13 mouse cellular contexts compared by ENCODE assay signal in the genomic region with DNA sequence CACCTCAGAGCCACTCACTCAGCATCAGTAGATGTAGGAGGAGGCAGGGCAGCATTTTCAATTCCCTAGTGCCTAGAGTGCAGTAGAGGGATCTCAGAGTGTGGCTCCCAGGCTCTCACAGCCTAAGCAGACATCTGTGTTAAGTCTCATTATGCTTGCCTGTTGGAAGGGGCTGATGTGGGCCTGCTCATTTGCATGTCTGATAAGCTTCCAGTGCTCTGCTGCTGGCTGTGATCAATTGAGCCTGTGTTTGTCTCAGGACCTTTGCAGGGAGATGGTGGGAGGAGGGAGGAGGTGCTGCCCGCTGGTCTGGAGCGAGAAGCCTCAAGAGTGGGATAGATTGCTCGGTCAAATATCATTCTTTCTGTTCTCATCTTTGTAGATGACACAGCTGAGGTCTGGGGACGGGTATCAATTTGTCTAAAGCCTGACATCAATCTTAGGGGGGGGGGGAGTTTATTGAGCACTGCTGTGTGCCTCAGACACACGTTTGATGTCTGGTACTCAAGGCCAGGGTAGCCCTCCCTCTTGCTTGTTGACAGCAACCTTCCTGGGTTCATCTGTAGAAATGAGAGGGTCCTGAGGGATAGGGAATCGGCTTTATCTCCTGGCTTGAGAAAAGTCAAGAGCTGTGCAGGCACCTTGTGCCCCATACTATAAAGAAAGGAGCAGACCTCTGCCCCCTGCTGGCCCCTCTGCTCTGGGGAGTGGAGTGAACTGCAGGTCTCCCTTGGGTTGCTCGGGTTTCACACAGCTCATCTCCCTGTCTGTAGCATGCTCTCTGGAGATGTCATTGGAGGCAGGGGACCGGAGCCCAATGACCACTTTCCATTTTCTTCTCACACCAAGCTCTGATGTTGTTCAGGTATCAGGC. TPM values are rescaled to one million over a fixed set of nuclear protein-coding genes. Genes with fewer than 3 reads are reported as not detected.
DNase-seq lines count a peak whose midpoint lies in the region; ATAC-seq and TF ChIP-seq lines count a peak whose summit lies in the region.
"Had no signal": no experiment of that assay in that cellular context is flagged by ENCODE, and none has a peak within 500 bp of the region (broad histone marks: within the 10 kb centered on the region; RNA-seq: fewer than 3 reads in every experiment).

No protein-coding gene starts in this region.

- no peak overlapping the region for H3K4me3 ChIP-seq in kidney, embryonic 16.5 days (ENCODE audit: low read length)
- no peak overlapping the region for H3K4me3 ChIP-seq in kidney, adult 2 months (ENCODE audit: insufficient read depth, low read depth, low read length)
- H3K4me3 ChIP-seq in intestine, postnatal 0 days (ENCODE audit: low read depth, low read length), result no peak overlapping the region
- H3K4me3 ChIP-seq: myocyte had no signal

- 0 out of 2 replicates have a peak, but pooled peaks have one; percentile 42 for ATAC-seq in kidney, embryonic 16.5 days (ENCODE audit: low FRiP score, low TSS enrichment)
- ATAC-seq in intestine, postnatal 0 days, result no peak
- no peak for ATAC-seq in erythroid progenitor cell, adult 5-6 weeks (replicated peaks; ENCODE audit: low FRiP score, poor library complexity, severe bottlenecking)

- no peak for TF ChIP-seq POLR2A in kidney, adult 2 months (IDR thresholded peaks at IDR 0.05; ENCODE audit: low read depth, low read length)

- no peak for TF ChIP-seq CTCF in kidney, adult 2 months (conservative IDR thresholded peaks at IDR 0.05; ENCODE audit: insufficient read depth, insufficient read length, low read depth, low read length)
- peak; percentile 51 for TF ChIP-seq CTCF in intestine, postnatal 0 days (IDR thresholded peaks at IDR 0.05; ENCODE audit: low read depth)

- no peaks in the 10 kb centered on the region for H3K27me3 ChIP-seq in kidney, embryonic 16.5 days (ENCODE audit: insufficient read depth, low read length)
- no peaks in the 10 kb centered on the region for H3K27me3 ChIP-seq in kidney, adult 2 months (replicated peaks; ENCODE audit: control insufficient read depth, insufficient read depth, low read length)
- H3K27me3 ChIP-seq in intestine, postnatal 0 days (replicated peaks; ENCODE audit: control insufficient read depth, insufficient read depth, low read length), result no peaks in the 10 kb centered on the region; the same call in 1 of the 2 replicates

- no peaks in the 10 kb centered on the region for H3K4me1 ChIP-seq in kidney, embryonic 16.5 days (ENCODE audit: insufficient read depth, low read length)
- no peaks in the 10 kb centered on the region for H3K4me1 ChIP-seq in kidney, adult 2 months (ENCODE audit: control insufficient read depth, insufficient read depth, low read length)
- H3K4me1 ChIP-seq in intestine, postnatal 0 days (replicated peaks; ENCODE audit: control insufficient read depth, insufficient read depth, low read length), result no peaks in the 10 kb centered on the region

- no peak overlapping the region for H3K9ac ChIP-seq in kidney, embryonic 16.5 days (replicated peaks; ENCODE audit: low read length)
- H3K9ac ChIP-seq in intestine, postnatal 0 days (ENCODE audit: low read depth, low read length), result no peak overlapping the region

- no peak for DNase-seq in kidney, adult 2 months
- DNase-seq in thymus, postnatal 4 days, result peak; percentile 49
- no peak for DNase-seq in thymus, adult 18-20 months
- DNase-seq in heart, adult 18-20 months, result no peak
- DNase-seq in ovary, adult 18-20 months (ENCODE audit: low spot score), result no peak
- DNase-seq: adrenal gland, adult 8-10 months; gastrocnemius, postnatal 36 days; kidney, adult 8-10 months had no signal

- no peak overlapping the region for H3K4me2 ChIP-seq in kidney, embryonic 16.5 days (replicated peaks; ENCODE audit: low read depth, low read length)
- H3K4me2 ChIP-seq in intestine, postnatal 0 days (replicated peaks; ENCODE audit: low read depth), result no peak overlapping the region

- H3K27ac ChIP-seq in kidney, embryonic 16.5 days (ENCODE audit: low read length), result no peak overlapping the region
- no peak overlapping the region for H3K27ac ChIP-seq in kidney, adult 2 months (ENCODE audit: insufficient read depth, low read depth, low read length)
- no peak overlapping the region for H3K27ac ChIP-seq in intestine, postnatal 0 days (ENCODE audit: low read depth, low read length)

- H3K9me3 ChIP-seq in kidney, embryonic 16.5 days (ENCODE audit: low read length), result no peaks in the 10 kb centered on the region
- no peaks in the 10 kb centered on the region for H3K9me3 ChIP-seq in intestine, postnatal 0 days (ENCODE audit: control insufficient read depth)

- 27% methylated on average over 8 of the region's 8 CpGs for WGBS in kidney, embryonic 16.5 days
- 27% methylated on average over 8 of the region's 8 CpGs for WGBS in kidney, adult 2 months
- WGBS in intestine, postnatal 0 days, result 39% methylated on average over 8 of the region's 8 CpGs

- H3K36me3 ChIP-seq in kidney, embryonic 16.5 days (ENCODE audit: insufficient read depth, low read length), result no peaks in the 10 kb centered on the region
- no peaks in the 10 kb centered on the region for H3K36me3 ChIP-seq in kidney, adult 2 months (ENCODE audit: control insufficient read depth, insufficient read depth, low read length)
- no peaks in the 10 kb centered on the region for H3K36me3 ChIP-seq in intestine, postnatal 0 days (ENCODE audit: control insufficient read depth, insufficient read depth)

RNA-seq across cellular contexts. Expression of gene Slc6a1, which starts 47.4 kb away (rescaled TPM):
- polyA plus RNA-seq in kidney, embryonic 16.5 days (2015; fragmentation: Nextera tagmentation; extraction: Ambion mirVana), result 0.16 and 0.17 TPM in 2 replicates
- polyA plus RNA-seq in kidney, adult 2 months (2012; rRNA removed), result 0.03 and 0.19 TPM in 2 replicates
- not detected in 2 replicates for polyA plus RNA-seq in intestine, postnatal 0 days (2015; fragmentation: Nextera tagmentation; extraction: Ambion mirVana)
- total RNA-seq in heart, adult 18-20 months (2021), result under 1 TPM in 1 of 2 experiments, not detected in 1; 0.05 TPM
- total RNA-seq in erythroid progenitor cell, adult 5-6 weeks (2015; ENCODE audit: low replicate concordance), result 1.3 TPM in 1 of 2 replicates, not detected in the other
- not detected in 2 replicates for total RNA-seq in erythroid progenitor cell, adult 5-6 weeks (2017; ENCODE audit: low replicate concordance)
- total RNA-seq: common myeloid progenitor, adult 5-6 weeks had no signal
- polyA plus RNA-seq: myocyte had no signal
